Mouse (Mus musculus) liver, embryonic 14.5 days (tissue): Measurements from ENCODE around the gene Il20rb.

Source experiments
- CTCF ChIP-seq: IDR thresholded peaks from 2 replicates; pipeline ENCODE4 v1.5.1; 2016; ENCODE audit warnings: antibody characterized with exemption, low read depth, control low read depth
- EP300 ChIP-seq: IDR thresholded peaks from 2 replicates; pipeline ENCODE4 v1.6.1; 2016; ENCODE audit warnings: antibody characterized with exemption, low read depth

- TF ChIP-seq CTCF (no peak), EP300 (no peak)
These were observed 70.3 kb downstream of the Il20rb start for GRCm38 (mm10) chr9:100416299-100416698.
